24 mouse cellular contexts compared by ENCODE assay signal in genomic region chr6:145235367-145235766, GRCm38 (mm10). TPM values are rescaled to one million over a fixed set of nuclear protein-coding genes. Genes with fewer than 3 reads are reported as not detected.
DNase-seq lines count a peak whose midpoint lies in the region; ATAC-seq and TF ChIP-seq lines count a peak whose summit lies in the region.
"Had no signal": no experiment of that assay in that cellular context is flagged by ENCODE, and none has a peak within 500 bp of the region (broad histone marks: within the 10 kb centered on the region; RNA-seq: fewer than 3 reads in every experiment).

No protein-coding gene starts in this region.

- no peak for TF ChIP-seq CTCF in spleen, adult 2 months (IDR thresholded peaks at IDR 0.05; ENCODE audit: extremely low read depth, insufficient read depth, insufficient read length, insufficient replicate concordance)

- no peaks in the 10 kb centered on the region for H3K27me3 ChIP-seq in spleen, adult 2 months (ENCODE audit: control insufficient read depth, insufficient read depth, low read length)
- H3K27me3 ChIP-seq: forebrain, embryonic 13.5 days; heart, embryonic 13.5 days; intestine, embryonic 15.5 days had no signal

- no peaks in the 10 kb centered on the region for H3K4me1 ChIP-seq in spleen, adult 2 months (ENCODE audit: control insufficient read depth, insufficient read depth, insufficient read length)
- H3K4me1 ChIP-seq: forebrain, embryonic 10.5 days; forebrain, embryonic 13.5 days; heart, embryonic 10.5 days; heart, embryonic 13.5 days; intestine, embryonic 15.5 days had no signal

- peak overlapping the region; percentile 54 for H3K27ac ChIP-seq in spleen, adult 2 months (ENCODE audit: insufficient read depth, low read length)
- H3K27ac ChIP-seq: forebrain, embryonic 10.5 days; forebrain, embryonic 13.5 days; heart, embryonic 10.5 days; heart, embryonic 13.5 days; hindbrain, embryonic 14.5 days; hindbrain, postnatal 0 days; intestine, embryonic 15.5 days had no signal

- DNase-seq in spleen, adult 2 months (ENCODE audit: low read depth in 1 of 2, low spot score in 2 of 2) = no peak
- no peak for DNase-seq in spleen, postnatal 14 days (ENCODE audit: low spot score in 2 of 2)
- DNase-seq in induced T-regulatory cell, adult 2 months (ENCODE audit: low read depth) = peak; percentile 48
- no peak for DNase-seq in retina, embryonic 14.5 days (ENCODE audit: low spot score)
- no peak for DNase-seq in ovary, postnatal 14 days (ENCODE audit: low spot score)
- DNase-seq: adrenal gland, adult 8-10 months; adrenal gland, postnatal 25 days; cerebellum, adult 18-20 months; cerebellum, adult 9-10 months; cerebellum, postnatal 14 days; gastrocnemius, postnatal 14 days; heart, adult 18-20 months; heart, postnatal 14 days; heart, postnatal 4 days had no signal

- WGBS in spleen, adult 2 months = 70% methylated on average over 6 of the region's 6 CpGs

- peaks cover 11% of the 10 kb centered on the region for H3K36me3 ChIP-seq in spleen, adult 2 months (ENCODE audit: control insufficient read depth, insufficient read depth, low read length)

- TF ChIP-seq POLR2A in spleen, adult 2 months (IDR thresholded peaks at IDR 0.05; ENCODE audit: low read depth, low read length) = no peak

- peak overlapping the region; percentile 14; the same call in 1 of the 2 replicates for H3K4me3 ChIP-seq in spleen, adult 2 months (ENCODE audit: extremely low read depth, insufficient read depth, insufficient read length)
- H3K4me3 ChIP-seq: forebrain, embryonic 10.5 days; forebrain, embryonic 13.5 days; heart, embryonic 10.5 days; heart, embryonic 13.5 days; intestine, embryonic 15.5 days had no signal

- peak; percentile 77 for ATAC-seq in CD4-positive, CD25-positive, alpha-beta regulatory T cell, adult 4 months
- ATAC-seq in megakaryocyte-erythroid progenitor cell, adult 5-6 weeks (replicated peaks; ENCODE audit: low FRiP score, low TSS enrichment, poor library complexity, severe bottlenecking) = no peak
- ATAC-seq: forebrain, embryonic 13.5 days; forebrain, embryonic 16.5 days; hindbrain, postnatal 0 days; intestine, embryonic 15.5 days had no signal

RNA-seq across cellular contexts. Expression of gene Kras, which starts 14.7 kb away (rescaled TPM):
- polyA plus RNA-seq in spleen, adult 2 months (2012; rRNA removed) = 11.1 and 14.1 TPM in 2 replicates
- polyA plus RNA-seq in CD4-positive, CD25-positive, alpha-beta regulatory T cell, adult 4 months (2017; shearing (Covaris generic)) = 10 to 100 TPM; 18.3 to 35.8 TPM
- 29.6 and 36.8 TPM in 2 replicates for total RNA-seq in megakaryocyte-erythroid progenitor cell, adult 5-6 weeks (2014; fragmentation: Nextera tagmentation)
- total RNA-seq in megakaryocyte-erythroid progenitor cell, adult 5-6 weeks (2017) = 27.7 and 28.0 TPM in 2 replicates

RNA-seq across cellular contexts. Expression of gene Etfrf1, which starts 24.4 kb away (rescaled TPM):
- 1.5 and 2.3 TPM in 2 replicates for polyA plus RNA-seq in spleen, adult 2 months (2012; rRNA removed)
- 10 to 100 TPM; 26.5 to 31.1 TPM for polyA plus RNA-seq in CD4-positive, CD25-positive, alpha-beta regulatory T cell, adult 4 months (2017; shearing (Covaris generic))
- 13.1 and 27.7 TPM in 2 replicates for total RNA-seq in megakaryocyte-erythroid progenitor cell, adult 5-6 weeks (2014; fragmentation: Nextera tagmentation)
- 10.7 and 35.6 TPM in 2 replicates for total RNA-seq in megakaryocyte-erythroid progenitor cell, adult 5-6 weeks (2017)

RNA-seq across cellular contexts. Expression of gene Casc1, which starts 24.6 kb away (rescaled TPM):
- 0.09 and 0.16 TPM in 2 replicates for polyA plus RNA-seq in spleen, adult 2 months (2012; rRNA removed)
- polyA plus RNA-seq in CD4-positive, CD25-positive, alpha-beta regulatory T cell, adult 4 months (2017; shearing (Covaris generic)) = under 1 TPM; 0.24 to 0.41 TPM
- total RNA-seq in megakaryocyte-erythroid progenitor cell, adult 5-6 weeks (2014; fragmentation: Nextera tagmentation) = 0.47 and 0.63 TPM in 2 replicates
- total RNA-seq in megakaryocyte-erythroid progenitor cell, adult 5-6 weeks (2017) = 0.08 and 2.6 TPM in 2 replicates
